Comparison of ENCODE assay signal across 8 mouse cellular contexts in the genomic region with DNA sequence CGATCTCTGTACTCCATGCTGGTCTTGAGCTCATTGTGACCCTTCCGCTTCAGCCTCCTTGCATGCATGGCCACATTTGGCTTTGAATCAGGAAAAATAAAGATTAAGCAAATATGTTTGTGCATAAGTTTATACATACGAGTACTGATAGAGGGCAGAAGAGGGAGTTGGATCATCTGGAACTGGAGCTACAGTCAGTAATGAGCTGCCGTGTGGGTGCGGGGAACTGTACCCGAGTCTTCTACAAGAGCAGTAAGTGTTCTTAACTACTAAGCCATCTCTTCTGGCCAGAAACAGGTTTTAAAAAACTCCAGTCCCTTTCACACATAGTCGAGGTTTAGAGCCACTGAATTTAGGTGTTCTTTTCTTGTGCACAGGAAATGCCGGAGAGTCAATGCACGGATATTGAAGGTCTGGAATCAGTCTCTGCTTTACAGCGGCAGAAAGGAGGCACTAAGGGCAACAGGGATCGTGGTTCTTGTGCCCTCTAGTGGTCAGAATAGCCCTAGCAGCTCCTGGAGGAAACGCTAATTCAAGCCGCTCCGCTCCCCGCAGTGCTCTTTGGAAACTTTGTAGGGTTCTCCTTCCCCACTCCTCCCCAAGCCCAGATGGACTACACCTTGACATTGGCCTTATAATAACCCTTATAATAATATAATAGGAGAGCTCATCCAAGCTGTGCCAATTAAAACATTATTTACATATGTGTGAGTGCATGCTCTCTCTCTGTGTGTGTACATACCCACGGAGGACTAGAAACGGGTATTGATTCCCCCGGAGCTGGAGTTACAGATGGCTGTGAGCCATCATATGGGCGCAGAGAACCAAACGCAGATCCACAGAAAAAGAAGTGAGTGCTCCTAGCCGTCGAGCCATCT. TPM values are rescaled to one million over a fixed set of nuclear protein-coding genes. Genes with fewer than 3 reads are reported as not detected.
DNase-seq lines count a peak whose midpoint lies in the region; ATAC-seq lines count a peak whose summit lies in the region.

No protein-coding gene starts in this region.

- H3K27ac ChIP-seq in hindbrain, embryonic 10.5 days: no peak overlapping the region
- no peak overlapping the region for H3K27ac ChIP-seq in lung, embryonic 16.5 days (ENCODE audit: low read length)

- 37% methylated on average over 22 of the region's 22 CpGs for WGBS in hindbrain, embryonic 10.5 days
- WGBS in lung, embryonic 16.5 days: 17% methylated on average over 22 of the region's 22 CpGs

- H3K4me1 ChIP-seq in hindbrain, embryonic 10.5 days (replicated peaks): no peaks in the 10 kb centered on the region
- H3K4me1 ChIP-seq in lung, embryonic 16.5 days (replicated peaks; ENCODE audit: control insufficient read depth, insufficient read depth, low read length): no peaks in the 10 kb centered on the region

- H3K9ac ChIP-seq in lung, embryonic 16.5 days (ENCODE audit: low read length): no peak overlapping the region

- no peaks in the 10 kb centered on the region for H3K27me3 ChIP-seq in hindbrain, embryonic 10.5 days (ENCODE audit: insufficient read depth, poor library complexity, severe bottlenecking)
- H3K27me3 ChIP-seq in lung, embryonic 16.5 days (ENCODE audit: control insufficient read depth, insufficient read depth, low read depth, low read length): no peaks in the 10 kb centered on the region; the same call in 1 of the 2 replicates

- DNase-seq in R1 (ENCODE audit: low read depth, low spot score): peak; percentile 77
- peak; percentile 74 for DNase-seq in cerebellum, adult 9-10 months
- peak; percentile 82 for DNase-seq in forelimb bud, embryonic 11.5 days (ENCODE audit: low read depth, low spot score)
- DNase-seq in hindbrain, embryonic 10.5 days (ENCODE audit: low spot score): peak; percentile 72
- DNase-seq in layer of hippocampus, adult 9-10 months (ENCODE audit: low spot score): peak; percentile 65
- peak; percentile 69 for DNase-seq in ovary, postnatal 14 days (ENCODE audit: low spot score)
- DNase-seq in thymus, postnatal 36 days: peak; percentile 65 to 72

- ATAC-seq in lung, embryonic 16.5 days (ENCODE audit: low read depth): peak; percentile 78

- no peaks in the 10 kb centered on the region for H3K9me3 ChIP-seq in hindbrain, embryonic 10.5 days
- no peaks in the 10 kb centered on the region for H3K9me3 ChIP-seq in lung, embryonic 16.5 days (ENCODE audit: control insufficient read depth, low read length)

- H3K36me3 ChIP-seq in hindbrain, embryonic 10.5 days: no peaks in the 10 kb centered on the region
- no peaks in the 10 kb centered on the region for H3K36me3 ChIP-seq in lung, embryonic 16.5 days (ENCODE audit: control insufficient read depth, insufficient read depth, low read length)

- H3K4me2 ChIP-seq in lung, embryonic 16.5 days (ENCODE audit: low read depth, low read length): peak overlapping the region; percentile 42

- H3K4me3 ChIP-seq in hindbrain, embryonic 10.5 days: no peak overlapping the region
- peak overlapping the region; percentile 15; the same call in 1 of the 2 replicates for H3K4me3 ChIP-seq in lung, embryonic 16.5 days (ENCODE audit: low read length)

RNA-seq across cellular contexts. Expression of gene Gramd1a, which starts 21.4 kb away (rescaled TPM):
- polyA plus RNA-seq in hindbrain, embryonic 10.5 days (2016; fragmentation: Nextera tagmentation; extraction: Ambion mirVana): 111 and 144 TPM in 2 replicates
- 68.1 and 72.2 TPM in 2 replicates for polyA plus RNA-seq in lung, embryonic 16.5 days (2015; fragmentation: Nextera tagmentation; extraction: Ambion mirVana)

RNA-seq across cellular contexts. Expression of gene Scn1b, which starts 50.3 kb away (rescaled TPM):
- polyA plus RNA-seq in hindbrain, embryonic 10.5 days (2016; fragmentation: Nextera tagmentation; extraction: Ambion mirVana): 1.2 and 1.3 TPM in 2 replicates
- polyA plus RNA-seq in lung, embryonic 16.5 days (2015; fragmentation: Nextera tagmentation; extraction: Ambion mirVana): 0.64 and 0.89 TPM in 2 replicates
